Mouse (Mus musculus): ENCODE results near the gene Nod2.
"Not testable (repeated sequence)": the region's sequence is repeated elsewhere in the genome, so short reads cannot be mapped to it uniquely, and the experiment has no call there.

The Nod2 gene

GRCm38 (mm10) chr8:88631081-88631480, 16.0 kb upstream of the Nod2 start:
- peak in 1 of 2 experiments; percentile 56 for DNase-seq (ENCODE audit: low spot score in 2 of 2)

- DNase-seq (ENCODE audit: low spot score in 2 of 2) = no peak
These were observed 13.8 kb upstream of the Nod2 start for GRCm38 (mm10) chr8:88633343-88633765.

GRCm38 (mm10) chr8:88635474-88636397, 11.4 kb upstream of the Nod2 start, which contains the start of gene Snx20:
TSS of gene Snx20 (minus strand) at chr8:88636128.
- DNase-seq (ENCODE audit: low spot score in 2 of 2) = no peak

GRCm38 (mm10) chr8:88637092-88638000, 9.8 kb upstream of the Nod2 start:
- no peak for DNase-seq (ENCODE audit: low spot score in 2 of 2)

- no peak for DNase-seq (ENCODE audit: low spot score in 2 of 2)
These were observed 8.2 kb upstream of the Nod2 start for GRCm38 (mm10) chr8:88638908-88639307.

- DNase-seq (ENCODE audit: low spot score in 2 of 2) = no peak
These were observed 4.2 kb upstream of the Nod2 start for GRCm38 (mm10) chr8:88642734-88643564.

- DNase-seq (ENCODE audit: low spot score in 2 of 2) = no peak
These were observed 1.2 kb downstream of the Nod2 start for GRCm38 (mm10) chr8:88648322-88648721.

GRCm38 (mm10) chr8:88650016-88650708, 3.0 kb downstream of the Nod2 start:
- DNase-seq (ENCODE audit: low spot score in 2 of 2) = no peak

GRCm38 (mm10) chr8:88651122-88651521, 4.0 kb downstream of the Nod2 start:
- DNase-seq (ENCODE audit: low spot score in 2 of 2) = not testable (repeated sequence)

- peak; percentile 50 to 58 for DNase-seq (ENCODE audit: low spot score in 2 of 2)
These were observed 8.2 kb downstream of the Nod2 start for GRCm38 (mm10) chr8:88655334-88655733.

- no peak for DNase-seq (ENCODE audit: low spot score in 2 of 2)
These were observed 12.8 kb downstream of the Nod2 start for GRCm38 (mm10) chr8:88659873-88660272.

- DNase-seq (ENCODE audit: low spot score in 2 of 2) = no peak
These were observed 15.3 kb downstream of the Nod2 start for GRCm38 (mm10) chr8:88662401-88662821.

GRCm38 (mm10) chr8:88664121-88664520, 17.0 kb downstream of the Nod2 start:
- no peak for DNase-seq (ENCODE audit: low spot score in 2 of 2)

GRCm38 (mm10) chr8:88664947-88665346, 17.8 kb downstream of the Nod2 start:
- no peak for DNase-seq (ENCODE audit: low spot score in 2 of 2)

GRCm38 (mm10) chr8:88666435-88666834, 19.3 kb downstream of the Nod2 start:
- no peak for DNase-seq (ENCODE audit: low spot score in 2 of 2)

- DNase-seq (ENCODE audit: low spot score in 2 of 2) = peak; percentile 40 to 56
These were observed 21.4 kb downstream of the Nod2 start for GRCm38 (mm10) chr8:88668400-88669086.

GRCm38 (mm10) chr8:88670782-88671181, 23.7 kb downstream of the Nod2 start:
- DNase-seq (ENCODE audit: low spot score in 2 of 2) = no peak

GRCm38 (mm10) chr8:88671575-88671974, 24.5 kb downstream of the Nod2 start:
- DNase-seq (ENCODE audit: low spot score in 2 of 2) = peak in 1 of 2 experiments; percentile 35

- DNase-seq (ENCODE audit: low spot score in 2 of 2) = no peak
These were observed 26.7 kb downstream of the Nod2 start for GRCm38 (mm10) chr8:88673859-88674258.
